Mouse (Mus musculus): ENCODE results near the gene Pcsk5. TPM values are rescaled to one million over a fixed set of nuclear protein-coding genes. Genes with fewer than 3 reads are reported as not detected.

The Pcsk5 gene
- polyA plus RNA-seq, 1 experiment: 5.0 TPM

DNA sequence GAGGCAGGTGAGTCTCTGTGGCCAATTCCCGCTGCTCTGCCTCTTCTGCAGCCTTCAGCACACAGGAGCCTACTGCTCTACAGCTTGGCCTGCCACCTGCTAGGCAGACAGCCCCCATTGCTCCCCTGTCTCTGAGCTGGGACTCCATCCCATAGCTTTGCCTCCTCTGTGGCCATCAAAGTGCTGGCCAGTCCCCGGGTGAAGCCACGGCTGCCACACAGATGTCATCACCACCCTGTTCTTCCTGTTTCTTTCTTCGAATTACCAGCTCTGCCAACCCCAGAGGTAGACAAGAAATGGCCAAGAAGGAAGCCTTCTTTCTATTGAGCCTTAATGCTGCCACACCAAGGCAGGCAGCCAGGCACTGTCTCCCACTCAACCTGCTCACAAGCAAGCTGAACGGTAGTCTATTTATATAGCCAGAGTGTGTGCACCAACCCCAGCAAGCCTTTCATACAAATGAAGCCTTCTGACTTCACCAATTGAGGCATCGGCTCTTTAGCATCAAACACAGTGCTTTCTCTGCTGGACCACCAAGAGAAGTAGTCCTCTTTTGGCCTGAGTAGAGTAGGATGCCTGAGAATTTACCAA is 454.5 kb downstream of the Pcsk5 start:
- no peak overlapping the region for H3K27ac ChIP-seq (ENCODE audit: insufficient read depth, low read length)
- H3K4me1 ChIP-seq (ENCODE audit: control insufficient read depth, insufficient read depth, low read length): peaks cover 2% of the 10 kb centered on the region; the same call in 1 of the 2 replicates
- no peak for TF ChIP-seq CTCF (IDR thresholded peaks at IDR 0.05; ENCODE audit: extremely low read depth, insufficient read depth, low read length)
- no peak for TF ChIP-seq POLR2A (IDR thresholded peaks at IDR 0.05; ENCODE audit: extremely low read depth, insufficient read depth, low read length)
- no peak overlapping the region for H3K4me3 ChIP-seq (ENCODE audit: insufficient read depth, low read length)

Data from cortical plate, adult 2 months (tissue).